Mouse (Mus musculus): ENCODE measurements around the gene Hprt.
"Not testable (repeated sequence)": the region's sequence is repeated elsewhere in the genome, so short reads cannot be mapped to it uniquely, and the experiment has no call there.

The Hprt gene

GRCm38 (mm10) chrX:52987905-52988783 lies at the start of gene Hprt:
Gene Hprt, plus strand, starts transcription at chrX:52988137.
- DNase-seq: peak; percentile 89 to 94

GRCm38 (mm10) chrX:52945509-52945908 lies 42.4 kb upstream of the Hprt start:
- DNase-seq: no peak

GRCm38 (mm10) chrX:52949713-52950112 lies 38.2 kb upstream of the Hprt start:
- DNase-seq: no peak

- DNase-seq: no peak
Measured at GRCm38 (mm10) chrX:52956942-52957341, 31.0 kb upstream of the Hprt start.

GRCm38 (mm10) chrX:52961559-52962110 lies 26.3 kb upstream of the Hprt start:
- DNase-seq: no peak

GRCm38 (mm10) chrX:52965149-52965548 lies 22.8 kb upstream of the Hprt start:
- no peak for DNase-seq

- DNase-seq: peak; percentile 48 to 59
Measured at GRCm38 (mm10) chrX:52971211-52972006, 16.5 kb upstream of the Hprt start.

- no peak for DNase-seq
Measured at GRCm38 (mm10) chrX:52972129-52972528, 15.8 kb upstream of the Hprt start.

GRCm38 (mm10) chrX:52972680-52973079 lies 15.3 kb upstream of the Hprt start:
- no peak for DNase-seq

GRCm38 (mm10) chrX:52978576-52978975 lies 9.4 kb upstream of the Hprt start:
- no peak for DNase-seq

- no peak for DNase-seq
Measured at GRCm38 (mm10) chrX:52981378-52981777, 6.6 kb upstream of the Hprt start.

- not testable (repeated sequence) for DNase-seq
Measured at GRCm38 (mm10) chrX:52994726-52995125, 6.8 kb downstream of the Hprt start.

- not testable (repeated sequence) for DNase-seq
Measured at GRCm38 (mm10) chrX:53004887-53005286, 16.9 kb downstream of the Hprt start.

GRCm38 (mm10) chrX:53006062-53006461 lies 18.1 kb downstream of the Hprt start:
- DNase-seq: no peak

- DNase-seq: no peak
Measured at GRCm38 (mm10) chrX:53015549-53015948, 27.6 kb downstream of the Hprt start.

- no peak for DNase-seq
Measured at GRCm38 (mm10) chrX:53023021-53023420, 35.1 kb downstream of the Hprt start.

- DNase-seq: peak in 1 of 2 experiments; percentile 33
Measured at GRCm38 (mm10) chrX:53024268-53024667, 36.3 kb downstream of the Hprt start.

- peak in 1 of 2 experiments; percentile 24 for DNase-seq
Measured at GRCm38 (mm10) chrX:53025471-53026223, 37.7 kb downstream of the Hprt start.

GRCm38 (mm10) chrX:53029559-53029958 lies 41.6 kb downstream of the Hprt start:
- DNase-seq: no peak

GRCm38 (mm10) chrX:53038194-53038593 lies 50.3 kb downstream of the Hprt start:
- DNase-seq: no peak

GRCm38 (mm10) chrX:53039651-53040050 lies 51.7 kb downstream of the Hprt start:
- no peak for DNase-seq

GRCm38 (mm10) chrX:53040138-53040537 lies 52.2 kb downstream of the Hprt start:
- no peak for DNase-seq

GRCm38 (mm10) chrX:53041006-53041405 lies 53.1 kb downstream of the Hprt start:
- no peak for DNase-seq

Measured in lung, postnatal 4 days (tissue).